Mouse (Mus musculus): Measurements from ENCODE around the gene Gmip.

Gmip gene

GRCm38 (mm10) chr8:69805086-69805485 is 3.4 kb upstream of the Gmip start:
- DNase-seq = no peak

- no peak for DNase-seq
These were observed 3.0 kb upstream of the Gmip start for GRCm38 (mm10) chr8:69805491-69805890.

- no peak for DNase-seq
These were observed 1.2 kb upstream of the Gmip start for GRCm38 (mm10) chr8:69807236-69807635.

- DNase-seq = no peak
These were observed 455 bp downstream of the Gmip start for GRCm38 (mm10) chr8:69808864-69809403.

- no peak for DNase-seq
These were observed 1.3 kb downstream of the Gmip start for GRCm38 (mm10) chr8:69809820-69810219.

- DNase-seq = no peak
These were observed 6.4 kb downstream of the Gmip start for GRCm38 (mm10) chr8:69814881-69815280.

GRCm38 (mm10) chr8:69815396-69815795 is 6.9 kb downstream of the Gmip start:
- no peak for DNase-seq

GRCm38 (mm10) chr8:69820466-69820865 is 12.0 kb downstream of the Gmip start:
- DNase-seq = no peak

GRCm38 (mm10) chr8:69821971-69822385 is 13.5 kb downstream of the Gmip start:
- DNase-seq = no peak

- no peak for DNase-seq
These were observed 14.1 kb downstream of the Gmip start, which contains the start of gene Lpar2 for GRCm38 (mm10) chr8:69822386-69823191. Gene Lpar2 (plus strand): TSS chr8:69822429.

GRCm38 (mm10) chr8:69826371-69826770 is 17.9 kb downstream of the Gmip start:
- DNase-seq = no peak

GRCm38 (mm10) chr8:69832298-69832853 is 23.9 kb downstream of the Gmip start, which contains the start of gene Pbx4:
Gene Pbx4 (plus strand): TSS chr8:69832491.
- DNase-seq = peak; percentile 97

GRCm38 (mm10) chr8:69837057-69837682 is 28.7 kb downstream of the Gmip start:
- no peak for DNase-seq

- no peak for DNase-seq
These were observed 38.9 kb downstream of the Gmip start for GRCm38 (mm10) chr8:69847167-69848065.

GRCm38 (mm10) chr8:69848951-69849350 is 40.5 kb downstream of the Gmip start:
- no peak for DNase-seq

GRCm38 (mm10) chr8:69849899-69850298 is 41.4 kb downstream of the Gmip start:
- DNase-seq = no peak

- DNase-seq = no peak
These were observed 42.5 kb downstream of the Gmip start for GRCm38 (mm10) chr8:69850926-69851506.

GRCm38 (mm10) chr8:69853869-69854268 is 45.4 kb downstream of the Gmip start:
- no peak for DNase-seq

GRCm38 (mm10) chr8:69860807-69861206 is 52.3 kb downstream of the Gmip start:
- DNase-seq = no peak

- DNase-seq = no peak
These were observed 52.8 kb downstream of the Gmip start for GRCm38 (mm10) chr8:69861251-69861650.

- peak; percentile 43 for DNase-seq
These were observed 55.0 kb downstream of the Gmip start for GRCm38 (mm10) chr8:69863387-69864020.

GRCm38 (mm10) chr8:69864180-69864579 is 55.7 kb downstream of the Gmip start:
- DNase-seq = no peak

All from right cerebral cortex, adult 18-20 months (tissue).